Mouse (Mus musculus): ENCODE measurements around the gene Erbb3.
"Not testable (repeated sequence)": the region's sequence is repeated elsewhere in the genome, so short reads cannot be mapped to it uniquely, and the experiment has no call there.

The Erbb3 gene

DNA sequence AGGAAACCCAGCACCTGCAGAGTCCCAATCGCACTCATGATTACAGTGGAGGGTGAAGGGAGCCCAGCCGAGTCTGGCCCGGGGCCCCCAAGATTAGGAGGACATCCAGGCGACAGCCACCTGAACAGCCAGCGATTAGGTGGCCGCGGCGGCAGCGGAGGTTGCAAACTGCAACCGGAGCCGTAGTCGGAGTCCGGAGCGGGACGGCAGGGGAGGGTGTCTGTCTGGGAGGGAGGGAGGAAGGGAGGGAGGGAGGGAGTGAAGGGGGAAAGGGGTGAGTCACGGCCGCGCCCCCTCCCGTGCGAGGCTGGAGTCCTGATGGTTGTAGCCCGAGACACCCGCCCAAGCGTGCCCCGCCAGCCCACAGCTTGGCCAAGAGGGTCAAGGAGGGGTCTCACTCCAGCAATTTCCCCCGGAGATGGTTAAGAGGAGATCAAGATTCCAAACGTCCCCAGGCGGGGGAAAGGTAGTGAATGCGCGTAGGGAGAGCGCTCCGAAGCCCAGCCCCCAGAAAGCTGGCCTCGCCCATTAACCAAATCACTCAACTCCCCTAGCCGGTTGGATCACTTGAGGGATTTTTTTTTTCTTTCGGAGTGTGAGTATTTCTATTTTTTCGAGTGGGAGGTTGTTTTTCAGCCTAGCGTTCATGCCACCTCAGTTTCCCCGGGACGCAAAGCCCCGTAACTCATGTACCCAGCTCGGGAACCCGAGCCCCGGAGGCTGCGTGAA is at the start of gene Erbb3:
TSS of gene Erbb3 (minus strand) at position 189 of the 729 bp plus-strand sequence.
- peak; percentile 28 to 34 for DNase-seq

DNA sequence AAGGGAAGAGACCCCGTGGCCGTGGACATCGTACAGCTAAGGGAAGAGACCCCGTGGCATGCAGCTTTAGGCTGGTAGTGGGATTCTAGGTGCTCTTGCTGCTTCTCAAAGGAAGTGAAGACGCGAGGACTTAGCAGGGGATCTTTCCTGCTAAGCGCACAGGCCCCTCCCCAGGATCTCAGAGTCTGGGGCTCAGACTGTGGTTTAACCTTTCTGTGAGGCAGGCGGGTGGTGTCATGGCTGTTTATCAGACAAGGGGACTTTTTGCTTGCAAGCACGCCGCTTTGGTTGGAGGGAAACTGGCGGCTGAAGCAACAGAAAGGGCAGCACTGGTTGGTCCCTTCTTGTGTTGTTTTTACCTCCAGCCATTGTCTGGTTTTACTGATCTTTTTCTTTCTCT is 47.6 kb upstream of the Erbb3 start:
- DNase-seq, result no peak

DNA sequence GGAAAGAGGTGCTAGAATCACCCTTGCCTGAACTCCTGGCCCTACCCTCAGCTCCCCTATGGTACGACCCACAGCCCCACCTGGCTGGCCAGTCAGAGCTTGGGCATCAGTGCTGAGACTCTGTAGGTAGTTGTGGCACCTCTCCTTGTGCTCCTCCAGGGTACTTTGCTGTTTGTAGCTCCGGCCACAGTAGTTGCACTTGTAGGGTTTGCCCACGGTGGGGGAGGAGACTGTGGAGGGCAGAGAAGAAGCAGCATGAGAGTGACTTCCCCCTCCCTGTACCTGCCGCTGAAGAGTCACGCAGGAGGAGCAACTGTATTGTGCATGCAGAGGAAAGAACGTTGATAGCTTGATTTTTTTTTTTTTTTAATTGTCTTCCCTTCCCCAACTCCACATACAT is 47.1 kb upstream of the Erbb3 start:
- no peak for DNase-seq

DNA sequence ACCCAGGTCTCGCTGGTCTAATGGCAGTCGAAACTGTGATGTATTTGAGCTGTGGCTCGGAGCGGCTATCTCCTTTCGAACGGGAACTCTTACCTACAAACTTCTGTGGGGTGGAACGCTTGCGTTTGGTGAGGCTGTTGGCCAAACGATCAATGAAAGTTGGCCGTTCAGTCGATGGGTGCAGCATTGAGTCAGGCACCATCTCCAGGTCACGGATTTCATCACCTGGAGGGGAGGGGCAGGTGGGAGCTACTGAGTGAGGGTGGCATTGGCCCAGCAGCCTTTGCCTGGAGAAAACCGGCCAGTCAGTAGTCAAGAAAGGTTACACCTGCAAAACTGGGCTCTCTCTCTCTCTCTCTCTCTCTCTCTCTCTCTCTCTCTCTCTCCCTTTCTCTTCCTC is 46.2 kb upstream of the Erbb3 start:
- no peak for DNase-seq

DNA sequence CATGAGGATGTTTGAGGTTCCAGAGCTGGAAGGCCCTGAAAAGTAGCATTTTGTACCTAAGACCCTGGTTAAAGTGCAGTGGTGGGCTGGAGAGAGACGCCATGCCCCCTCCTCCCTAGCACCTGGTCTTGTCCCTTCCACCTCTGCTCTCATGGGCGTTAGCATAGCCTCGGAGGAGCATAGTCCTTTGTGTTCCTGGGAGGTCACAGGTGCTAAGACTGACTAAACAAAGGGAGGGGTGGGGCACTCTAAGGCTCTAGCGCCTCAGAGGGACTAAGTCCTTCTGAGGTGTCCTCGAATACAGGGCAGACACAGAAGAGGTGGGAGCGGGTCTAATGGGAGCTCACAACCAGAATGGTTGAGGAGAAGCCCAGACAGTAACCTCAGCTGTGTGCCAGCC is 42.1 kb upstream of the Erbb3 start:
- DNase-seq, result no peak

DNA sequence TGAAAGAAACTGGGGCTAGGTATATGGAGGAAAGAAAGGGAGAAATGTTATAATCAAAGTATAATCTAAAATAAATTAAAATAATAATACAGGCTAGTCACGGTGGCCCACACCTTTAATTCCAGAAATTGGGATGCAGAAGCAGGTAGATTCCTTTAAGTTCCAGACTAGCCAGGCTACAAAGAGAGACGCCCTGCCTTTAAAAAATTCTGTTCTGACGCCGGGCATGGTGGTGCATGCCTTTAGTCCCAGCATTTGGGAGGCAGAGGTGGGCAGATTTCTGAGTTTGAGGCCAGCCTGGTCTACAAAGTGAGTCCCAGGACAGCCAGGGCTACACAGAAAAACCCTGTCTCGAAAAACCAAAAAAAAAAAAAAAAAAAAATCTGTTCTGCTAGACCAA is 40.9 kb upstream of the Erbb3 start:
- DNase-seq, result not testable (repeated sequence)

DNA sequence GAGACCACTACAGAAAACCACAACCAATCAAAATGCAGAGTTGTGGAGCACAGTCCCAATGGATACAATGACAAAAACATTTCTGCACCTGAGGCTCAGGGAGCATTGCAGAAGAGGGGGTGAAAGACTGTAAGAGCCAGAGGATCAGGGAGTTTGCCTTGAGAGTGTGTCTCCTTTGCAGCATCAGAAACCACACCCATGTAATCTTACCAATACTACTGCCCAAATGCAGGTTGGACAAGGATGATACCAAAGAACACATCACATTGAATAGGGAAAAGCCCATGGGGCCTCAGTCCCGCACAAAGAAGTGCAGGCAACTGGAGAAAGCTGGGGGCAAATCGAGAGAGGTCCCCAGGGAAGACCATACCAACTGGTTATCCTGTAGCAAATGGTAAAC is 40.3 kb upstream of the Erbb3 start:
- DNase-seq, result no peak

DNA sequence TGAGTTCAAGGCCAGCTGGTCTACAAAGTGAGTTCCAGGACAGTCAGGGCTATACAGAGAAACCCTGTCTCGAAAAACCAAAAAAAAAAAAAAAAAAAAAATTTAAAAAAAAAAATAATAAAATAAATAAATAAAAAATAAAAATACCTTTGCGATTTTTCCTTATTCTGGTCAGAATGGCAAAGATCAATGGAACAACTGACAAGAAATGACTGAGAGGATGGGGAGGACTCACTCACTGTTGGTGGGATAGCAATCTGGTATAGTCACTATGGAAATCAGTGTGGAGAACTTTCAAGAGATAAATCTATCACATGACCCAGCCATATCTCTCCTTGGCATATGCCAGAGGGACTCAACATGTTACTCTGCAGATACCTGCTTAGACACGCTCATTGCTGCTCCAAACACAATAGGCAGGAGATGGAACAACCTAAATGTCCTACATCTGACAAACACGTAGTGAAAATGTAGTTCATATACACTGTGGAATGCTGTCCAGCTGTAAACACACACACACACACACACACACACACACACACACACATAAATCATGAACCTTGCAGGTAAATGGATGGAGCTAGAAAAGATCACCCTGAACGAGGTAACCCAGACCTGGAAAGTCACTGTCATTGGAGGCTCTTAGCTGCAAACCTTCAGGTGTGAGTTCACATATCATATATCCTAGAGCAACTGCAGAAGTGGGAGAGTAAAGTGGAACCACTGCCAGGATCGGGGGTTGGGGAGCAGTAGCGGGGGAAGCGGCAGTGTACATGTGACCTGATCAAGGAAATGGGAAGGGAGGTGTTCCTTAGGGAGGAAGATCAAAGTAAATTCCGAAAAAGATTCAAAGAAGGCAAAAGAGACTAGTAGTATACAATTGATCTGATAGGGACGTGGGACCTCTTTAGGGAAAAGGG is 38.2 kb upstream of the Erbb3 start:
- DNase-seq, result no peak

DNA sequence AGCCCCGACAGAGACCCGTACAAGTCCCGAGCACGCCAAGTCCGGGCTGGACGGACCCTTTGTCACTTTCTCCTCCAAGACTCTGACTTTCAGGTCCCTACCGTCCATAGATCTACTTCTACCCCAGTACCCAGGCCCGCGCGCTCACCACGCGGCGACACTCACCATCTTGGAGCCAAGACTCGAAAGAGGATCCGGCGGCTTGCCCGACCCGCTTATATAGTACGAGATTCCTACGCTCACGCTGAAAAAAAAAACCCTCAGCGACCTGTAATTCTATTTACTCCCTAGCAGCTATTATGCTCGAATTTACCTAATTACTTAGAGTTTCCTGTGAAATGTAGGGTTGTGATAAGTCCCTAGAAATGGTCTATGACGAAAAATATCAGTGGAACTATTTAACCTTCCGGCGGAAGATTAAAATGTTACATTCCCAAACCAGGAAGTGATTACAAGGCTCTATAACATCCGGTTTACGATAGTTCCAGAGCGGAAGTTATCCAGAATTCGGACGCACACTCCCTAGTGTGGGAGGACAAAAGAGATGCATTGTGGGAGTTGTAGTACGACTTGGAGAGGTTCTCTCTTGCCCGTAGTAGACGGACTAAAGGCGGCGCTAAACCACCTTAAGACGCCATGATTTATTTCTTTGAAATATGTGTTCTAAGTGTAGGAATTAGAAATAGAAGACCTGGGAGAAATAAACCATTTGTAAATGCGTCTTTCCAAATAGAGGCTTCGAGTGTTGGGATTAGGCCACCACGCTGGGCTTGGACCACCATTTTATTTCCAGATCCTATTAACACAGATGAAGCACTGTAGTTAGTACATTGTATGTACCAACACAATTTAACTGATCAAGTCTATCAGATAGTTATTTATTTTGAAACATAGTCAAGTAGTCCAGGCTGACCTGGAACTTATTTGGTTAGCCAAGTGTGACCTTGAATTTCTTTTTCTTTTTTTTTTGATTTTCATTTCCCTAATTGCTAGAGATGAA is 37.2 kb upstream of the Erbb3 start, which contains the start of gene Rps26:
TSS of gene Rps26 (minus strand) at position 437 of the 1,000 bp plus-strand sequence.
- DNase-seq, result peak; percentile 81 to 85

DNA sequence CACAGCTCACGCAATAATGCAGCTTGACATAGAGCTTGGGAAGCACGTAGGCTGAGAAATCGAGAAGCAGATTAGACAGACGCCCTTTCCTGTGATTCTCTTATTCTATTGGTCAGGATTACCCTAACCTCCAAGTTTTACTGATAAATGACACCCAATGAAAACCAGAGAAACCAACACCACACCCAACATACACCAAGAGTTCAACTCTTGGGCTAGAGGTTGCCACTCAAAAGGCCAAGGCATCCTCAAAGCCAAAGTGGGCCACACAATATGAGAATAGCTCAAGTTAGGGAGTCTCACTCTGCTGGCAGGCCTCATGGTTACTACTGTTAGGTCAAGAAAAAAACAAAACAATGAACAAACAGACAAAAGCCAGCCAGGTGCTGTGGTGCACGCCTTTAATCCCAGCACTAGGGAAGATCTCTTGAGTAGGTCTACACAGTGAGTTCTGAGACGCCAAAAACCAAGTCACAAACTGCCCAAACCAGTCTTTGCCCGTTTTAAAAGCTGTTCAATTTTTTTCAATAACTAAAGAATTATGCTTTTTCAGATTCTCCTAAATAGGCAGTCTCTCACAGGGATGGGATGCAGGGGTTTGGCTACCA is 35.9 kb upstream of the Erbb3 start:
- no peak for DNase-seq

DNA sequence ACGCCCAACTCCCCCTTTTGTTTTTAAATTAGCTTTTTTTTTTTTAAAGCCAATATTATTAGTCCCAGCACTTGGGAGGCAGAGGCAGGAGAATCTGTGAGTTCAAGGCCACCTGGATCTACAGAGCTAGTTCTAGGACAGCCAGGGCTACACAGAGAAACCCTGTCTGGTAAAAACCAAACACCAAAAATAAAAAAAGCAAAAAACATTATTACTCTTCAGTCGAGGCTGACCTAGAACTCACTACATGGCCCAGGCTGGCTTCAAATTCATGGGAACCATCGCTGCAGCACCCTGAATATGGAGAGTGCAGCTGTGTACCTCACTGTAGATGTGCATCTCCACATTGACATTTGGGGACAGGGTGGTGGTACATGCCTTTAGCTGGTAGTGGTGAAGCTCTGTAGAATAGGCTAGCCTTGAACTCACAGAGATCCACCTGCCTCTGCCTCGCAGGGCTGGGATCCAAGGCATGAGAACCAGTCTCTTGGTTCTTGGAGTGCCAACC is 33.7 kb upstream of the Erbb3 start:
- DNase-seq, result not testable (repeated sequence)

DNA sequence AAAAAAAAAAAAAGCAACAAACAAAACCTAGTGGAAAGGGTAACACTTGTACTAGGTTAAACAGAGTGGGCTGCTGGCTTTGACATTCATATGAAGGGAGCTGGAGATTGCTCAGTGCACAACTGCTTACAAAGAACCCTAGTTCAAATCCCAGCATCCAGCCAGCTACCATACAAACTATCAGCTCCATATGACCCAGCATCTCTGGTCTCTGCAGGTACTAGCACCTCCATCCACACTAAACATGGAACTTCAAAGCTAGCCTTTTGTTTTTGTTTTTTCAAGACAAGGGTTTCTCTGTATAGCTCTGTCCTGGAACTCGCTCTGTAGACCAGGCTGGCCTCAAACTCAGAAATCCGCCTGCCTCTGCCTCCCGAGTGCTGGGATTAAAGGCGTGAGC is 33.2 kb upstream of the Erbb3 start:
- DNase-seq, result no peak

DNA sequence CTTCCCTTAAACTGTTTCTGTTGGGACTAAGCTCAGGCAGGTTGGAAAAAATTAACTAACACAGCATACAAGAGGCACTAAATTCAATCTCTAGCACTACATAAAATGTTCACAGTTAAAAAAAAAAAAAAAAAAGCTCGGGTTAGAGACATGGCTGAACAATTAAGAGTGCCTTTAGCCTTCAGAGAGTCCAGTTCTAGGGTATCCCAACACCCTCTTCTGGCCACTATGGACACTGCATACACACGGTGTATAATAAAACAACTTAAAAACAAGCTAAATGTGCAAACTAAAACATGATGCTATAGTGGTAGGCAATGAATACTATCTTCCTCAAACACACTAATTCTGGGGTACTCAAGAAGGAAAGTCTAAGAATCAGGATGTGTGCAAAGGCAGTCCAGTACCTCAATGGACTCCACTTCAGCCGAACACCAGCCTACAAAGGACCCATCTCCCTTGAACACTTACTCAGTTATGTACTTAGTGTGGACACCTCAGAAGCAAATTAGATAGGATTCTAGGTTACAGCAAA is 32.6 kb upstream of the Erbb3 start:
- DNase-seq, result no peak

DNA sequence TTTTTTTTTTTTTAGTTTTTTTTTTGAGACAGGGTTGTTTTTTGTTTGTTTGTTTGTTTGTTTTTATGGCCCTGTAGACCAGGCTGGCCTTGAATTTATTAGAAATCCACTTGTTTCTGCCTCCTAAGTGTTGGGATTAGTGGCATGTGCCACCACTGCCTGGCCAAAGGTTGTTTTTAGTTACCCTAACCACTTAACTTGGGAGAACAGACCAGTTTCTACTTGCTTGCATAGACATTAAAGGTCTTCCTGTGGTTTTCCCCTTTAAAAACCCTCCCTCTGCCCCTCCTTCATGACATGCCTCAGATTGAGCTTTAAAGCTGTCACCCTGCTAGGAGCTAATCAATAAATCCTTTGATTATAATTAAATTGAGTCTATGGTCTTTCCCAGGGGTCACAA is 30.8 kb upstream of the Erbb3 start:
- no peak for DNase-seq

DNA sequence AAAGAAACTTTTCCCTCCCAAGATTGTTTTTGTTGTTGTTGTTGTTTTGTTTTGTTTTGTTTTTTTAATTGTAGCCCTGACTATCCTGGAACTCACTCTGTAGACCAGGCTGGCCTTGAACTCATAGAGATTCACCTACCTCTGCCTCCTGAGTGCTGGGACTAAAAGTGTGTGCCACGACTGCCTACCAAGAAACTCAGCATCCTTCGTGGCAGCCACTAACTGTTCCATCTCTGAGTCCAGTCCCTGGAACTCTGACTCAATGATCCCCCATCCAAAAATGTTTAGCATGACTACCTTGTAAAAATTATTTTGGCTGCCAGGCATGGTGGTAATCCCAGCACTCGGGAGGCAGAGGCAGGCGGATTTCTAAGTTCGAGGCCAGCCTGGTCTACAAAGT is 29.7 kb upstream of the Erbb3 start:
- DNase-seq, result not testable (repeated sequence)

DNA sequence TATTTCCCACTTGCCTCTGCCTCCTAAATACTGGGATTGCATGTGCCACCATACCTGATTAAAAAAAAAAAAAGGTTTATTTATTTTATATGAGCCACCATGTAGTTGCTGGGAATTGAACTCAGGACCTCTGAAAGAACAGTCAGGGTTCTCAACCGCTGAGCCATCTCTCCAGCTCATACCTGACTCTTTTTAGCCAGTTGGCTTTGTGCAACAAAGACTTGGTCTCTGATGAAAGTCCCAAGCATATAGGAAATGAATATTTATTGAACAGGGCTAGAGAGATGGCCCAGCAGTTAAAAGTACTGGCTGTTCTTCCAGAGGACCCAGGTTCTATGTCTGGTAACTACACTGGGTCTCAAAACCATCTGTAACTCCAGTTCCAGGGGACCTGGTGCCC is 29.1 kb upstream of the Erbb3 start:
- no peak for DNase-seq

DNA sequence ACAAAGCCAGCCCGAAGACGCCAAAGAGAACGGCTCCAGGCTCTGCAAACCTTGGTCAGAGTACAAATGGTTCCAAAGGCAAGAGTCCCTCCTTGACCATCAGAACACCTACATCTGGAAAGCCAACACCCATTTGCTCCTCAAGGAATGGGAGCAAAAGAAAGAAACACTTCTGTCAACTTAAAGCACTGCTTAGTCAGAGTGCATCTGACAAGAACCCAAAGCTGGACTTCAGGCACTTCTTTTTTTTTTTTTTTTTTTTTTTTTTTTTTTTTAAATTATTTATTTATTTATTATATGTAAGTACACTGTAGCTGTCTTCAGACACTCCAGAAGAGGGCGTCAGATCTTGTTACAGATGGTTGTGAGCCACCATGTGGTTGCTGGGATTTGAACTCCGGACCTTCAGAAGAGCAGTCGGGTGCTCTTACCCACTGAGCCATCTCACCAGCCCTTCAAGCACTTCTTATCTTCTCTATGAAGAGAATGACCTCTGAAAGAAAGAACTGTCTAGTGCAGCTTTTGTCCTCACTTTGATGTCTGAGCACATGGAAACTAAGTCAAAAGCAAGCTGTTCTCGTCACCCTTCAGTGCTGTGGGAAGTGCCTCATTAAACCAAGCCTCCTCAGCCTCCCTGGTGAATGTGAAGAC is 26.5 kb upstream of the Erbb3 start:
- DNase-seq, result not testable (repeated sequence)

DNA sequence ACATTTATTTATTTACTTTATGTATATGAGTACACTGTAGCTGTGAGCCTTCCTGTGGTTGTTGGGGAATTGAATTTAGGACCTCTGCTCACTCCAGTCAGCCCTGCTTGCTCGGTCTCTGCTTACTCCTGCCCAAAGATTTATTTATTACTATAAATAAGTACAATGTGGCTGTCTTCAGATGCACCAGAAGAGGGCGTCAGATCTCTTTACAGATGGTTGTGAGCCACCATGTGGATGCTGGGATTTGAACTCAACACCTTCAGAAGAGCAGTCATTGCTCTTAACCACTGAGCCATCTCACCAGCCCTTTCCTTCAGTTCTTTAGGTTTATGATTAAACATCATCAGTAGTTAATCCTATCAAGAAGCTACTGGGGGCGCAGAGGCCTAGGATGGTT is 25.5 kb upstream of the Erbb3 start:
- DNase-seq, result no peak

DNA sequence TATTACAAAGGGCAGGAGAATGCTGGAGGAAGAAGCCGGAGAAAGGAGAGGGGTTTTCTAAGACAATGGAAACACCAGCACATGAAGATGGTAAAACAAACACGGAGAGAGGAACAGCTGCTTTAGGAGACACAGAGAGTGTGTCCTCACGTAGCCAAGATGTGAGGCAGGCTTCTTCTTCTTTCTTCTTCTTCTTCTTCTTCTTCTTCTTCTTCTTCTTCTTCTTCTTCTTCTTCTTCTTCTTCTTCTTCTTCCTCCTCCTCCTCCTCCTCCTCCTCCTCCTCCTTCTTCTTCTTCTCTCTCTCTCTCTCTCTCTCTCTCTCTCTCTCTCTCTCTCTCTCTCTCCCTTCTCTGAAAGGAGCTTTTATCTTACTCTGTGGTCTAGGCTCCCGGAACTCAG is 24.4 kb upstream of the Erbb3 start:
- not testable (repeated sequence) for DNase-seq

DNA sequence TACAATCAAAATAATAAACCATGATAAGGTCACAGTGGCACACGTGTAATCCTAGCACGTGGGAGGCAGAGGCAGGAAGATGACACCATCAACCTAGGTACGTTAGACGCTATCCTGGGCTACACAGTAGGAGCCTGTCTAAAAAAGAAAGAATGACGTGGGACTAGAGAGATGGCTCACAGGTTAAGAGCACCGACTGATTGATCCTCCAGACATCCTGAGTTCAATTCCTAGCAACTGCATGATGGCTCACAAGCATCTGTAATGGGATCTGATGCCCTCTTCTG is 23.6 kb upstream of the Erbb3 start:
- DNase-seq, result no peak

DNA sequence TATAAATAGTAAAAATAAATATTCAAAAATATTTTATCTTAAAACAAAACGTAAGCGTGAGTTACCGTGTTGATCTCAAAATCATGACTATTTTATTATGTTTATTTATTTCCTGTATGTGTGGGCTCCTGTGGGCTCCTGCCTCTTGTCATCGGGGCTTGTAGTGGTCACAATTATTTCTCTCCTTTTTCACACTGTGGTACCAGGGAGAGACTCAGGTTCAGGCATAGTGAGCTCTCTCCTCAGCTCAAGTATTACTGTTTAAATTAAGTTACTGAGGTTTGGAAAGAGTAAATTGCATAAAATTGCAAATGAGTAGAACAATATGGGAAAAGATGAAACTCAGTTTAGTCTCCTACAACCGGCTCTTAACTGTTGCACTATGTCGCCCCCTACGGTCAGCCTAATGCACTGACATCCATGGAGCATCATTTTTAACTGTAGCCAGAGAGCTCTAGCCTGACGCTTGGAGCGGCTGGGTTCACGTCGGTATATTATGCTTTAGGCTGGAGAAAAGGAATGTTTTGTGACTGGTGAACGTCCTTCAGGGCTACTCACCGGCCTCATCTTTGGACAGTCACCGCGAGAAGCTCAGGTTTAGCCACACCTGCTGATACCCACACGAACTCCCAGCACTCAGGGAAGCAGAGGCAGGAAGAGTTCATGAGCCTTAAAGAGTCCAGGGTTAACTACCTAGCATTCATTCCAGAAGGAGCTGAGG is 23.1 kb upstream of the Erbb3 start:
- peak; percentile 81 to 82 for DNase-seq
